Mouse (Mus musculus) heart, adult 9 months (tissue): Measurements from ENCODE around the gene Dchs2.
A peak's percentile ranks its signal among the peaks of the same experiment; 100 is the strongest.

Experiments used
- DNase-seq, 2 experiments: peaks; one replicate each; pipeline ENCODE4 v3.0.0; 2022; ENCODE audit warnings: low spot score in 2 of 2

Gene Dchs2

DNA sequence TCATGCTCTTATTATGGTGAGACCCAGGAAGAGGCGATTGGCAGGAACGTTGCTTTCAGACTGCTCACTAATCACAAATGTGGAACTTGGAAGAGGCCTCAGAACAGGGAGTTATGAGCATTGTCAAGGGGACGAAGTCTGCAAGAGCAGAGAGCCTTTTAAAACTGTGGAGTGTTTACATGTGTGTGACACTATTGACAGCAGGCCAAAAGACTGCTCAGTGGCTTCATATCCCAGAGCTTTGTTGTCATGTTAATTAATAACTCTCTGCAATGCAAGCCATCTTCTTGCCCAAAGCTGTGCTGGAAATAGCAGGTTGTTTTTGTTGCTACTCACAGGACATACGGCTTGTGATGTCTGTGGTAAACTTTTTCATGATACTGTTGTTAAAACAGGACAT is 27.9 kb downstream of the Dchs2 start:
- DNase-seq: peak; percentile 21 to 23

DNA sequence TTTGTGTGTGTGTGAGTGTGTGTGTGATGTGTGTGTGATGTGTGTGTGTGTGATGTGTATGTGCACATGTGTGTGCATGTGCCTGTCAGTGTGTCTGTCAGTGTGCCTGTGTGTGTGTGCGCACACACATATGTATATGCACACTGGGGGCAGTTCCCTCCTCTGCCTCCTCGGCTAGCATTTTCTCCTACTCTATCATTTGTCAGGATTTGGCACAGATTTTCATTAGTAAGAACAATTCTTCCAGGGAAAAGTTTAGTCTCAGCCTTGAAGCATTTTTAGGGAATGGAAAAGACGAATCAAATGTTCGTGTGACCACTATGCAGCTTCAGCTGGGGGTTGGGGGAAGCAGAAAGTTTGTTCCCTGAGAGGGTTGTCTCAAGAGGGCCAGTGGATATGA is 28.4 kb downstream of the Dchs2 start:
- no peak for DNase-seq

DNA sequence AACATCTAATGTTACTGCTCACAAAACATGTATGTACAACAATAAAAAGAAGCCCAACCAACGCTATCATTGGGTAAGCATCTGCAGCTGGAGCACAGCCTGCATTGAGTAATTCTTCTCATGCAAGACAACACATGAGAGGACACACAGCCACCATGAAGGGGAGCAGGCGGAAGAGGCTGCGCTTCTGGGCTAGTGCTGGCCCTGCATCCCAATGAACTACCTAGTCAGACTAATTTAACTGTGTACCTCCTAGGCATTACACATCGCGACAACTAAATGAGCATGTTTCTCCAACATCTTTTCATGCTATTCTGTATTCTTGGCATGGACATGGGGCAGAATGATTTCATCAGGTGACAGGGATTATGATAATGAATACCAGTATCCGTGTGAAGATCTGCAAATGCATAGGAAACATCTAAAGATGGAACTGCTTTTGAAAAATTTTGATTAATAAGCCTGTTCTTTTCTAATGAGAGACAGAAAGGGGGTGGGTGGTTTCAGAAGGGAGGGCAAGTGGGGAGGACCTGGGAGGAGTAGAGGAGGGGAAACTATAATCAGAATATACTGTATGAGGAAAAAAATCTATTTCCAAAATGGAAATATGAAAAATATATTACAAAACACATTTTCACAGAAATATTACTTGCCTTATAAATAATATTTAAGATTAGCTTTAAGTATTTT is 33.9 kb downstream of the Dchs2 start:
- DNase-seq: no peak

DNA sequence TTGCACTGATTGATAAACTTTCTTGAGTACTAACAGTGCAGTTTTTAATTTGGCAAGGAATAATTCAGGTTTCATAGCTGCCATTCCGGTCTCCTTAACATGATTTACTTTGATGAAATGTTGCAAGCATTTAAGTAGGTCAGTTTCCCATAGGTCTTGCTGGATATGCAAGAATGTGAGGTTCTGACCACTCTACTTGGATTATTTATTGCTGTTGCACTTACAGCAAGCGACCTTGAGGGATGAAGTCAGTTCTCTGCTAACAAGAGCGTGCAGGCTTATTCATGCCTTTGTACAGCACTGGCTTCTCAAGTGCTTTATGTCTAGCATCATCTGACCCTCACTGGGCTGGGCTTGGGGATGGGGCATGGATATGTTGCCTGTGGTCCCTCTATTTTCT is 35.9 kb downstream of the Dchs2 start:
- no peak for DNase-seq

DNA sequence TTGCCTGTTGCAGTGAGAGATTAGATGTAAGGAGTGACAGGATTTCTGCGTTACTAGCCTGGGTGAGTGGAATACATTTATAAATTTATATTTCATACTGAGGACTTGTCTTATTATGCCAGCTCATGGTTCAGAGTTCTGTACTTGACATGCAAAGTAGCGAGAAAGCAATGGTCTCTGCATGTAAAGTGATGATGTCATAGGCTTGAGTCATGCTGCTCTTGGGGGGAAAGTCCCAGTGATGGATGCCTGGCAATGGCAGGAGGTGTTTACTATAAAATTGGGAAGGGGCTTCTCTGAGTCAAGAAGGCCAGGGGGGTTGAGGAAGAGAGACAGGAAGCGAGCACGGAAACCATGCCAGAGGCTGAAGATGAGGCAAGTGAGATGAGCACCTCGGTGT is 57.8 kb downstream of the Dchs2 start:
- DNase-seq: no peak

DNA sequence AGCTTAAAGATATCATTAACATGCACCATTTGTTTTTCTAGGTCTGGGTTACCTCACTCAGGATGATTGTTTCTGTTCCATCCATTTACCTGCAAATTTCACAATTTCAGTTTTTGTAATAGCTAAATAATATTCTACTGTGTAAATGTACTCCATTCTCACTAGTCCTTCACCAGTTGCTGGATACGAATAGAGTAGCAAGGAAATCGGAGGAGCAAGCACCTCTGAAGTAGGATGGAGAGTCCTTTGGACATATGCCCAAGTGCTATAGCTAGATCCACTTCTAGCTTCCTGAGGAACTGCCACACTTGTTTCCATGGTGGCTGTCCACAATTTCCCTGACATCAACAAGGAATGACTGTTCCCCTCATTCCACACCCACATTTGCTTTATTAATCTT is 63.5 kb downstream of the Dchs2 start:
- DNase-seq: no peak

DNA sequence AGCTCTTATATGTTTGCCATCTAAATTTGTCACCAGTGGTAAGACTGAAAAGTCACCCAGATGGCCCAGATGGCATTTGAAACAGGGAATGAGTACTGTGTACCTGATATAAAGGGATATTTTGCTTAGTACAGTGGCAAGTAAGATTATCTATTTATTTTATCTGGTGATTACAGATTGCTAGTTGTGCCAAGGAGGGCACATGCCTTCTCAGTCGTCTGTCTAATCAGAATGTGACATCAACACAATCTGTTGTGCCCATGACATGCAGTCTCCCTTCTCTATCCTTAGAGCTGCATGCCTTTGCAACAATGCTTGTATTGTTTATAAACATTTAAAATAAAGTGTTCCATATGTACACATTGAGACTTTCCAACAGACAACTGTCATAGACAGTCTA is 64.7 kb downstream of the Dchs2 start:
- no peak for DNase-seq

DNA sequence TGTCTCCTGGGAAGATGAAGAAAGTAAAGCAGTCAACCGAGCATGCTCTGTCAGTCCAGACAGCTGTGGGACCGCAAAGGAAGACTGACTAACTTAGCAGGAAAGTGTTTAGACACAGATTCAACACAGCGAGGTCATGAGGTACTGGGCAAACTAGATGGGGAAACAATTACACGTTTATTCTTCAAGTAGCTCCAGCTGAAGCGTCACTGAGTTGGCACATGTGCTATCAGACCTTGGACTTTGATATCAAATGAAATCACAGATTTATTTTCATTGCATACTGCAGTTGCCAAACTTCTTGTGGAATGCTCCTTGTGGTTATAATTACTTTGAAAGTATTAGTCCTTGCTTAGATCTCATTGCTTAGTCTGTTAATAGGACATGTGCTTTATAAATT is 67.2 kb downstream of the Dchs2 start:
- DNase-seq: no peak

DNA sequence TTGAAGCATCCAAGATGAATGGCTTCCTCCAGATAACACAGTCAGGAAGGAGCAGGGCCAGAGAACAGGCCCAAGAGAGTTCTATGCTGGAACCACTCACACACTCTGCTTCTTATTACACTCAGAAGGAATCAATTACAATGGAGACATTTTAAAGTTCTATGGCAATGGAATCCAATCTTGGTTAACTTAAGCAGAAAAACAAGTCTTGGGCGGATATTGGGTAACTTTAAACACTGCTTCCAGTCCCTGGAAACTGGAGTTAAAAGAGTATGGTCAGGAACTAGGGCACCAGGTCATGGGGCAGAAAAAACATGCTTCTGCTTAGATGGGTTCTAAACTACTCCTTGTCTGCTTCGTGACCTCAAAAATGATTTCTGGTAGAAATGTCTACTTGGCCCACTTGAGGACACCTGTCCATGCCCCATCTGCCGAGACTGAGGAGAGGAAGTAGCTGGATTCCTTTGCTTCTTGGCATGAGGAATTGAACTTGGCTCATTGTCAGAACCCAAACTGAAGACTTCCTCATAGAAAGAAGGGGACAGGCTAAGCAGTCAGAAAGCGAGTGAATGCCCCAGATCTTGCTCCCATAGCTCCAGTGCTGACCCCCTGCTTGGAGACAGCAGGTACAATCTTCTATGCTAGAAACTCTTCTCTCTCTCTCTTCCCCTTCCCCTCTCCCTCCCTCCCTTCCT is 73.7 kb downstream of the Dchs2 start:
- peak in 1 of 2 experiments; percentile 10 for DNase-seq

DNA sequence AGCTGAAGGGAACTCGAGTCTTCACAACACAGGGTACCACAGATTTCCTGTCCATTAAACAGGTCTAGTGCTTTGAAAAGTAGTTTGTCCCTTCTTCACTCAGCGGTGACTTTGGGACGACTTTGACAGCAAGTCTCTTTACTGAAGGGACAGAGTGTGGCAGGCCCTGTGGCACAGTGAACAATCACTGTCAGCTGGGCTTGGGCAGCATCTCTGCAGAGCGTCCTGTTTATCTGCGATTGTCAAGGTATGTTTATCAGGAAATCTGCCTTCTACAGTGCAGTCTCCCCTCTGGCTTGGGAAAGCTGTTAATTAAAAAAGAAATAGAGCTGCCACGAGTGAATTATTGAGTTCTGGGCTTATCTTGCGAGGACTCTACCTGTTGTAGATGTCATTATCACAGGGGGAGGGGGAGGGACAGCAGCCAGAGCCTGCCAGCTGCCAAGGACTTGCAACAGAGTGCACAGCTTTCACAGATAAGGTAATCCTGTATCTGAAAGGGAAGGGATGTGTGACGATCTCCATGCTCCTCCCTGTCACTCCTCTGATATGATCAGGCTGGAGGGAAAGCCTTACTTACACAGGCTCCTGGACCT is 77.4 kb downstream of the Dchs2 start:
- no peak for DNase-seq

DNA sequence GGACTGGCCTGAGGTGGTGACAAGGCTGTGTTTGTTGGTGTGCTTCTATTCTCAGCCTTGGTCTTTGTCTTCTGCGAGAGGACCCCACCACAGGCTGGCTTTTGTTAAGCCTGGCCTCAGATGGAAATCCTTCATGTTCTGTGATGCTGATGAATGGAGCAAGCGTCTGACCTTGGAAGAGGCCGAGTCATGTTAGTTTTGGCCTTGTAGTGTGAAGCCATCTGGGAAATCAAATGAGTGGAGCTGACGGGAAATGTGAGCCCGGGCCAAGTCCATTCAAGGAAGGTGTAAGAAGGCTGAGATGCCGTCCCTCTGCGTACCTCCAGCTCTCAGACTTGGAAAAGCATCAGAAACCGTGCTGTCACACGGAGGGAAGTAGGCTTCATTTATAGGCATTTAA is 81.9 kb downstream of the Dchs2 start:
- DNase-seq: peak; percentile 49 to 62

DNA sequence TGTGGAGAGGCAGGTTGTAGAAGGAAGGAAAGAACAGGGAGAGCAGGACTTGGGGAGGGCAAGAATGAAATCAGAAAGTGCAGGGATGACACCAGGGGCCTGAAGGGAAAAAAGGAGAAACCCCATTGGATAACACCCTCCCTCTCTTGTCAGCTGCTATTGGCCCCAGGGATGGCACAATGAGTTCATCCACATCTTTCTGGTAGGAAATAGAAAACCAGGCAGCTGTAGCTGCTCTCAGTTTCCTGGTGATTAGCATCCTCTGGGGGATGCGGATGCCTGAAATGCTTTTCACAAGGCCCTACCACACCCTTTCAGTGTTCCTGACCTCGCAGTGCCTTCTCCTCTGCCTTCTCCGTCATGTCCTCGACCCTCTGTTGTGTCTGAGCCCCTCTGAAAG is 82.5 kb downstream of the Dchs2 start:
- DNase-seq: peak; percentile 53 to 67

DNA sequence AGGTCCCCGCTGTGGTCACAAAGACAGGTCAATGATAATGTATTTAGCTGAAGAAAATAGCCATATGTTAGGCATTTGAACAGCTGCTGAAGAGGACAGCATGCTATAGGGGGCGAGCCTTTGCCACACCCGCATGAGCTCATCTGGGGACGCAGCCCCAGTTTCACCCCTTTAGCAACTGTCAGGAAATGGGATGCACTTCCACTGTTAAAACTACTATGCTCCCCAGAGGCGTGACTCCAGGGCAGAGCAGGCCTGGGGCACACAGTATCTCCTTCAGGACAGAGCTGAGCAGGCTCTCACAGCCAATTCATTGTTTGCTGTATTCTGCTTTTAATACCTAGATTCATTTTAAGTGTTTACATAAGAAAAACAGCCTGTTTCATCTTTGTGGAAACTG is 84.2 kb downstream of the Dchs2 start:
- DNase-seq: no peak

DNA sequence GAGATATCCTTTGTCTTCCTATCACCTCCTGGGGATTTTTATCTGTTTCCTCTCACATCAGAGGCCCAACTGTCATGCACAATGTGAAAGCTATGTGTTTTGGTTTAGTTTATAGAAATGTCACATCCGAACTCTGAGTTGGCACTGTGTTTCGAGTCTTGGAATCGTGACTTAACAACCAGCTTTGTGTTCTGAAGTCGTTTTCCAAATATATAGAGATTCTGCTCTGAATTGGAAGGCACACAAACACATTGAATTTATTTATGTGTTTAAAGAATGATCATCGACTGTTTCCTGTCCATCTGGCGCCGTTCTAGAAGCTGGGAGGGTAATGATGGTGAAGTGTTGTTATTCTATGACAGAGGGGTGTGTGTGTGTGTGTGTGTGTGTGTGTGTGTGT is 84.8 kb downstream of the Dchs2 start:
- no peak for DNase-seq

DNA sequence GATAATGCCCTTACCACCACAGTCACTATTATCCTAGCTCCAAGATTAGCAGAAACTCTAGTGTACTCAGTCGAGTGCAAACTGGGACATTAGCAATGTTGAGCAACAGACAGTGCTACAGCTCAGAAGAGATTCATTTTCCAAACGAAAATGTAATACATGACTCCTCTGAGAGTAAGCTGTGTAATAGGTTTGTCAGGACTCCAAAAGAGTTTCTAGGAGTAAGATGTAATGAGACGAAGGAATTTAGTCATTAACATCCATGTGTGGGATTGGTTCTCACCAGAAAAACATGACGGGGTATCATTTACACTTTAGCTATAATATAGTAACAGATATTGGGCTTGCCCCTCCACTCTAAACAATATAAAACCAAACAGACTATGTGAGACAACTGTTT is 90.3 kb downstream of the Dchs2 start:
- no peak for DNase-seq

DNA sequence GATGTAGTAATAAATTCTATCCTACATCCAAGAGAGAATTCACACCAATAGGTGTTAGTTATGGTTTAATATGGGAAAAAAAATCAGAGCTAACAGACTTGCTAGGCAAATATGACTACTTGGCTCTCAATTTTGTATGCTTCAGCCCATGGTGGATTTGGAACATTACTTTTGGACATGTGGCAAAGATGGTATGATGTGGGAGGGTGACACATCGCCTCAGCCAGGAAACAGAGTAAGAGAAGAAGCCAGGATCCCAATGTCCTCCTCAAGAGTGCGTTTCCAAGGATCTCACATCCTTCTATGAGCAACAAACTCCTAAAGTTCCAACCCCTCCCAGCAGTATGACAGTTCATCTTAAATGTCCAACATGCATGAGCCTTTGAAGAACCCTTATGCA is 92.4 kb downstream of the Dchs2 start:
- no peak for DNase-seq

DNA sequence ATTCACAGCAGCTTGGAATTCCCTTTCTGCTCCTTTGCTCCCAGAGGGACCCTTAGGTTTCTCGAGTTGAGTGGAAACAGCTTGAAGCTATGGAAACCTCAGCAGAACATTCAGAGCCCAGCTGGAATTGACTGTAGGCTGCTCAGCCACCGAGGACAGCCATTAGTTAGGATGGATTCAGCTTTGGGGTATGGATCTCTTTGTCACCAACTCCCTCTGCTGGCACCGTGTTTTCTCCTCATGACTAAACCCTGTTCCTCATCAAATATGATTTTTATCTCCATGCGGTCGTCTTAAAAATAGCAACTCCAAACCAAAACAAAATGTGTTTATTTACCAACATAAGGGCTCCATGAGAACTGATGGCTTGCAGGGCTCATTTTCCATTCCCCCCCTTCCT is 94.4 kb downstream of the Dchs2 start:
- DNase-seq: peak in 1 of 2 experiments; percentile 6

DNA sequence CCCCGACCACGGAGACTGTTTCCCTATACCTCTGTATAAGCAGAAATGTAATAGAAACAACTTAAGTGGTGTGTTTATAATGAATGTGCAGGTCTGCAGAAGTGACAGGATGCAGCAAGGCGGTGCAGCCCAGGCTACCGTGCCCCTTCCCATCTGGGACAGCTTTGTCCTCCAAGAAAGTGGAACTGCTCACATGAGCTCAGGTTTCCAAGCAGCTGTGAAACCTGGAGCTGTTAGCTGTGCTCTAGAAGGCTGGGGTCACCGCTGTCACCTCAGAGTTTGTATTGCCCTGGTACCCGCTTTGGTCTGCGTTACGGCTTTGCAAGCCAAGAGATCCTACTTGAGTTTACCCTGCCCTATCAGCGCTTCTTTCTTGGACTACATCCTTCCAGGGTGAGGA is 100.6 kb downstream of the Dchs2 start:
- no peak for DNase-seq

DNA sequence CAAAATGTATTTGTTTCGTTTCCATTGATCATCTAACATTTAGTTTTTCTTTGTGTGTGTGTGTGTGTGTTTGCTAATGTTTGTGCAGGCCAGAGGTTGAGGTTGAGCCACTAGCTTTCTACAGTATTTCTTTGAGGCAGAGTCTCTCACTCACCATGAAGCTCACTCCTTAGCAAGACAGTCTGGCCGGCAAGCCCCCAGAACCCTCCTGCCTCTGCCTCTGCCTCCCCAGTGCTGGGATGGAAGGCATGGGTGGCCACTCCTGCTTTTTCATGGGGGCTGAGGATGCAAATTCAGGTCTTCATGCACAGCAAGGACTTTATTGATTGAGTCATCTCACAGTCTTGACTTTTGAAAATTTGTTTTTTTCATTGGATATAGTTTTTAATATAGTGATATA is 102.6 kb downstream of the Dchs2 start:
- no peak for DNase-seq

DNA sequence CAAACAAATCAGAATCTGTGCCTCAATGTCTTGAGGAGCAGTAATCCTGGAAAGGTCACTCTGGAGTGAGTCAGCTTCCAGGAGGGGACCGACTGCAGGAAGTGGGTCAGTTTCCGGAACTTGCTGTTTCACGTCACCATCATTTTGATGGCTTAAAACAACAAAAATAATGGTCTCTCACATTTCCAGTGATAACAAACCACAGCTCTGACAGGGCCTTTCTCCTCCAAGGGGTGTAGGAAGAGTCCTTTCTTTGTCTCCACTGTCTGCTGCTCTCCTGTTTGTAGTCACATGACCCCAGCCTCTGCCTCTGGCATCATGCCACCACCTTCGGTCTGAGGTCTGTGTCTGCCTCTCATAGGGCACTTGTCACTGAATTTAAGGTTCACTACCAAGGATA is 106.7 kb downstream of the Dchs2 start:
- DNase-seq: no peak

DNA sequence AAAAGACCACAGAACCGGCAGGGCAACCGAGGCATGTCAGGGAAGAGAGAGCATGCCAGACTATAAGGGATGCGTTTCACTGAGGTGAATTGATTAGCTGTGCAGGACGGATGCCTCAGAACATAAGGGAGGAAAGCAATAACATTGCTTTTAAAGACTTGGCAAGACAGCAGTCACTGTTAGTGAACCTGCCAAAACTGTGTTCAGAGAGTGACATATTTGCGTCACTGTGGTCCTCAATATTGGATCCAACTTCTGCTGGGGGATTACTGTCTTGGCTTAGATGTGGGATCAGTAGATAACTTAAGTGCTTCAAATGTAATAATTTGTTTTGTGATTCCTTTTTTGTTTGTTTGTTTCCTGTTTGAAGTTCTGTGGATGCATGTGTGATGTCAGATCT is 107.3 kb downstream of the Dchs2 start:
- no peak for DNase-seq

DNA sequence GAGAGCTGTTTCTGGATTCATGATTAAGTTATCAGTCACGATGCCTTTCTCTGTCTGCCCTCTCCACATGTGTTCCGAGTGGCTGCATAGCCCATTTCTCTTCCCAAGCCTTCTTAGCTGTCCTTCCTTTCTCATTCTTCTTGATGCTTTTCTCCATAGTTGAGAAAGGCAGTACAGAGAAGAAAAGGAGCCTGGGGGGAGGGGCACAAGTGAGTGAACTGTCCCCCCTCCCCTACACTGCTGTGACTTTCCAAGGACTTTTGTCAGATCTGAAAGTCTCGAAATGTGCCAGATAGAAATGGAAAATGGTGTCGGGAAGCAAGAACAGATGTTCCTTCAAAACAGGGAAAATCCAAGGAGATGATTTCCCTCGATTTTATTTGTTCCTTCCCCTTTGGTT is 118.8 kb downstream of the Dchs2 start:
- no peak for DNase-seq

DNA sequence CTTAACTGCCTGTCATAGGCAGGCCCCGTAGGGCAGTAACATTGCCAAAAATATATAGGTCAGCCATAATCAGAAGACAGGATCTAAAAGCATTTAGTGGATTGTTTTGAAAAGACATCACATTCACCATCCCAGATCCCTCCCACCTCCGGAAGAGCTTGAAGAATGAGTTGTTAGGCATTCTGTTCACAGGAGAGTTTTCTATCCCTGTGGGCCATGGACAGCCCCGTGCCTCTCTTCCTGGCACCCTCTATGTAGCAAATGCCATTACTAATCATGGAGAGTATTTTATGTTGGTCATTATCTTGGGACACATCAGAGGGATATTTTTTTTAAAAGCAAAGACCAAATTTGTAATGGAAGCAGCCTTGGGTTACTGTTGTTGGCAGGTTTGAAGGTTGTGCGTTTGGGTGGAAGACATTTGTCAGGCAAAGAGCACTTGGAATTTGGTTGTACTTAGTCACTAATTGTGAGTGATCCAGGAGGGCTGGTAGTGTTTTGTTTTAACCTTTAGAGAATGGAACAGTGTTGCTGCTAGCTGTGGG is 122.3 kb downstream of the Dchs2 start:
- no peak for DNase-seq
